Comparison of ENCODE assay signal across 8 mouse cellular contexts in genomic region chr16:55974256-55974902, GRCm38 (mm10). TPM values are rescaled to one million over a fixed set of nuclear protein-coding genes. Genes with fewer than 3 reads are reported as not detected.
DNase-seq lines count a peak whose midpoint lies in the region; ATAC-seq lines count a peak whose summit lies in the region.

No protein-coding gene starts in this region.

- H3K4me2 ChIP-seq in hindbrain, embryonic 11.5 days (replicated peaks; ENCODE audit: low read depth, low read length): peak overlapping the region; percentile 80

- H3K9me3 ChIP-seq in hindbrain, embryonic 11.5 days (ENCODE audit: control insufficient read depth, low read length): no peaks in the 10 kb centered on the region

- DNase-seq in Muller cell, postnatal 12 days (ENCODE audit: inconsistent ontology term): peak; percentile 96
- peak; percentile 74 for DNase-seq in cerebellum, adult 9-10 months
- peak; percentile 29 to 83 for DNase-seq in frontal cortex, adult 2 months (ENCODE audit: extremely low spot score in 1 of 2, low spot score in 1 of 2)
- peak; percentile 88 for DNase-seq in hindbrain, embryonic 11.5 days (ENCODE audit: low spot score)
- DNase-seq in layer of hippocampus, postnatal 14 days (ENCODE audit: low spot score in 2 of 2): peak; percentile 80 to 87
- DNase-seq in lung, postnatal 10 days: peak; percentile 96
- peak; percentile 85 for DNase-seq in ovary, postnatal 14 days (ENCODE audit: low spot score)
- peak; percentile 92 for DNase-seq in thymus, postnatal 25 days

- peaks cover 8% of the 10 kb centered on the region for H3K36me3 ChIP-seq in hindbrain, embryonic 11.5 days (ENCODE audit: control insufficient read depth, insufficient read depth, low read length)

- peaks cover 5% of the 10 kb centered on the region; the same call in 1 of the 2 replicates for H3K4me1 ChIP-seq in hindbrain, embryonic 11.5 days (replicated peaks; ENCODE audit: control insufficient read depth, insufficient read depth, low read length)

- no peaks in the 10 kb centered on the region for H3K27me3 ChIP-seq in hindbrain, embryonic 11.5 days (ENCODE audit: control insufficient read depth, insufficient read depth, low read length)

- WGBS in hindbrain, embryonic 11.5 days: under 1% methylated on average over 54 of the region's 55 CpGs

- H3K4me3 ChIP-seq in hindbrain, embryonic 11.5 days (ENCODE audit: low read depth, low read length): peak overlapping the region; percentile 75

- ATAC-seq in hindbrain, embryonic 11.5 days (ENCODE audit: low FRiP score): peak; percentile 79

- H3K27ac ChIP-seq in hindbrain, embryonic 11.5 days (ENCODE audit: low read depth, low read length): peak overlapping the region; percentile 76

- H3K9ac ChIP-seq in hindbrain, embryonic 11.5 days (ENCODE audit: low read depth, low read length): peak overlapping the region; percentile 72

RNA-seq across cellular contexts. Expression of gene Zbtb11, which starts 0.7 kb away (rescaled TPM):
- polyA plus RNA-seq in frontal cortex, adult 2 months (2012; rRNA removed): 25.3 and 26.8 TPM in 2 replicates
- polyA plus RNA-seq in hindbrain, embryonic 11.5 days (2014; fragmentation: Nextera tagmentation; extraction: Ambion mirVana): 15.0 and 20.9 TPM in 2 replicates
- total RNA-seq in layer of hippocampus, postnatal 14 days (2021): 10 to 100 TPM; 37.4 to 37.9 TPM

RNA-seq across cellular contexts. Expression of gene Rpl24, which starts 8.3 kb away (rescaled TPM):
- polyA plus RNA-seq in frontal cortex, adult 2 months (2012; rRNA removed): 426 and 475 TPM in 2 replicates
- polyA plus RNA-seq in hindbrain, embryonic 11.5 days (2014; fragmentation: Nextera tagmentation; extraction: Ambion mirVana): 787 and 791 TPM in 2 replicates
- 100 to 1,000 TPM; 389 to 404 TPM for total RNA-seq in layer of hippocampus, postnatal 14 days (2021)

RNA-seq across cellular contexts. Expression of gene Cep97, which starts 39.7 kb away (rescaled TPM):
- polyA plus RNA-seq in frontal cortex, adult 2 months (2012; rRNA removed): 8.6 and 8.7 TPM in 2 replicates
- 18.7 and 23.0 TPM in 2 replicates for polyA plus RNA-seq in hindbrain, embryonic 11.5 days (2014; fragmentation: Nextera tagmentation; extraction: Ambion mirVana)
- total RNA-seq in layer of hippocampus, postnatal 14 days (2021): 10 to 100 TPM; 11.5 to 14.1 TPM

RNA-seq across cellular contexts. Expression of gene Pcnp, which starts 55.2 kb away (rescaled TPM):
- polyA plus RNA-seq in frontal cortex, adult 2 months (2012; rRNA removed): 135 and 138 TPM in 2 replicates
- polyA plus RNA-seq in hindbrain, embryonic 11.5 days (2014; fragmentation: Nextera tagmentation; extraction: Ambion mirVana): 325 and 347 TPM in 2 replicates
- 100 to 1,000 TPM; 129 to 135 TPM for total RNA-seq in layer of hippocampus, postnatal 14 days (2021)

Comparison
In these comparisons a context has a peak if more than half of its experiments do, and no peak if none do; other contexts are left out.
1. Peak in every context shown above with its lines: DNase-seq, ATAC-seq, H3K4me3 ChIP-seq and H3K27ac ChIP-seq.